Mouse (Mus musculus): ENCODE results near the gene Gm364.

DNA sequence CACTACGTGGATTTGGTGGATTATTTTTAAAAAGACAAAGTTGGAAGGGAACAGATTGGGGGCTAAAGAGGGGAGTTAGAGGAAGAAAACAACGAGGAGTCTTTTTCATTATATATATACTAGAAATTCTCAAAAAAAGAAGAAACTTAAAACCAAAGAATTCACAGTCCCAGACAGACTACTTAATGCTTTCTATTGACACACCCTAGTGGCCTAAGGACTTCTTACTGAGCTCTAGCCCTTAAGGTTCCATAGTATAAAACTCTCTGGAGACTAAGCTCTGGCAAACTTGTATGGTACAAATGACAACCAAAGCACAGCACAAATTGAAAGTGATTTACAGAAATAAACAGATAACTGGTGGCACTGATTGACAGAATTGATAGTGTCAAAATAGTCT, 34.9 kb upstream of the Gm364 start:
- TF ChIP-seq CTCF (IDR thresholded peaks at IDR 0.05; ENCODE audit: extremely low read depth, insufficient read depth, insufficient read length, insufficient replicate concordance) (no peak), POLR2A (IDR thresholded peaks at IDR 0.05; ENCODE audit: low read depth, low read length) (no peak)
